Mouse (Mus musculus) cerebellum, adult 11-12 months (tissue): ENCODE measurements around the gene Cngb1.

Experiments used
- DNase-seq: peaks from one replicate; pipeline ENCODE4 v3.0.0; 2022

The Cngb1 gene

DNA sequence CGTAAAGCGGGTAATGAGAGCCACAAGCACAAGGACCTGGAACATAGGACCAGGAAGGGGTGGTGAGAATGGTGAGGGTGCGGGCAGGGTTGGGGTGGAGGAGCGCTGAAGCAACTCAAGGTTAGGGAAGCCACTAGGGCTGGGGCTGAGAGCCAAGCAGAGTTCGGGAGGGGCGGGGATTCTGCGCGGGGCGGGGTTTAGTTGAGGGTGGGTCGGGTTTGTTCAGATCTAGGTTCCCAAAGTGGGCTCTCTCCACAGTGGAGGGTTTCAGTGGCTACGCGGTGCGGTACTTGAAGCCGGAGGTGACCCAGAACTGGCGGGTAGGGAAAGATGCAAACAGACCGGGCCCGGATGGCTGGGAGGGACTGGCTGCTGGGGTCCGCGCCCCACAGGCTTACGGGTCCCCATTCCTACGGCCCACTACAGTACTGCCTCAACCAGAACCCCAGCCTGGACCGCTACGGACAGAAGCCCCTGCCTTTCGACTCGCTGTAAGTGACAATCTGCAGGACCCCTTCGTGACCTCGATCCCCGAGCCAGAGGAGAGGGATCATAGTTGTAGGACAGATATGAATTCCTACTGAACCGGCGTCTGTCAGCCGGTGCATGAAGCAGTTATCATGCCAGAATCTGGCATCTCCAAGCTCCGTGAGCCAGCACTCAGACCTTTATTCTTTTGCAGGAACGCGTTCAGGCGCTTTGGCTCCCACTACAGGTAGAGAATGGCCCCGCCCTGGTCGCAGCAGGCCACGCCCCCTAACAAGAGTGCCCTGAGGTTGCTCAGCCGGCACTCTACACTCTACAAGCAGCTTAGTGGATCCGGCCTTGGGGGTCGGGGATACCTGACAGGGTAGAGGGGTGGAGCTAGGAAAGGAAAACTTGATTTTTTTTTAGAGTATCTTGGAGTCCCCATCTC lies 14.1 kb upstream of the Cngb1 start:
- DNase-seq = peak; percentile 42

DNA sequence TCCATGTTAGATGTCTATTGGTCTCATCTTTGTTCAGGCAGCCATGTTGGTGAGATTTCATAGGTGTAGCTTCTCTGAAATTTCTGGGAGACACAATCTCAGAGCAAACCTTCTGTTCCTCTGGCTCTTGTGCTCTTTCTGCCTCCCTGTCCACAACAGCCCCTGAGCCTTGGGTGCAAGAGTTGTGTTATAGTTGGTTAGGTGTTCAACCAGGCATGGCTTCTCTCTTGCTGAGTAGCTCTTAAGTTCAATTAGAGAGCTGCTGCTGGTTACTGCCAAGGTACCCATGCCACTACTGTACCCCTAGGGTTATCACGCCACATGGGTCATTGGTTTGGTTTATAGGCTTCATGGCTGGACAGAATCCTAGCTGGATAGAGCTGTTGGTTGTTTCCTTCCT lies 9.0 kb upstream of the Cngb1 start:
- DNase-seq = no peak

DNA sequence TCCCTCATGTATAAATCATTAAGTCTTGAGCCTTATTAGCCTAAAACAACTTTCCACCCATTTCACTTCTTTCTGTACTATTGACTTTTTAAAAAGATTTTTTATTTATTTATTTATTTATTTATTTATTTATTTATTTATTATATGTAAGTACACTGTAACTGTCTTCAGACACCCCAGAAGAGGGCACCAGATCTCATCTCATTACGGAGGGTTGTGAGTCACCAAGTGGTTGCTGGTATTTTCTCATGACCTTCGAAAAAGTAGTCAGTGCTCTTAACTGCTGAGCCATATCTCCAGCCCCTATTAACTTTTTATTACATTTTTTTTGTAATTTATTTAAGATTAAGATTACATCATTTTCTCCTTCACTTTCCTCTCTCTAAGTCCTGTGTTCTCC lies 8.3 kb upstream of the Cngb1 start:
- no peak for DNase-seq

DNA sequence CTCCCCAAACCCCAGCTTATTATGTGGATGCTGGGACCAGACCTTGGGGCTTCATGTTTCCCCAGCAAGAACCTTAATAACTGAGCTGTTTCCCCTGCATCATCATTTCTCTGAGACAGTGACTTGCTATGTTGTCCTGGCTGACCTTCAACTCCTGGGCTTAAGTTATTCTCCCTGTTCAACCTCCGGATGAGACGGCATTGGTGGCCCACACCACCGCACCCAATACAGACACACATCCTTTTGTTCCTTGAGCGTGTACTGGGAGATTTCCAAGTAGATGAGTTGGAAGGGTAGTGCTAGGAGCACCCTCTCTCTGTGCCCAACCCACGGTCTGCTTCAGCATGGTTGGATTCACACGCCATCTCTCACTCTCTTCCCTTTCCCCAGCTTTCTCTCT lies 7.5 kb upstream of the Cngb1 start:
- no peak for DNase-seq

DNA sequence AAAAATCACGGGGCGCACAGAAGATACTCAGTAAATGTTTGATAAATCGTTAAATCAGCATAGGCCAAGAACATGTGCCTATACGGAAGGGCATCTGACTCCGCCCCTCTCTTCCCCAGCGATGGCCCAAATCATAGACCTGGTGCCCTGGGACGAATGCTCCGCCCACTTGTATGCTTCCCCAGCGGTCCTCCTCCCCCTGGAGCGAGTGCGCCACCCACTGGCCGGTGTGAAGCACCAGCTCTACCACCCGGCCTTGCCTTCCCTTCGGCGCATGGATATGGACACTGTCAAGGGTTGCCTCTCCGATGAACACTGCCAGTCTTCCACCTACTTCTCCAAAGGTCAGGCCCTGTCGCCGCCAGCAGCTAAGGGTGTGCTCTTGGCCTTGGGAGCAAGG lies 6.5 kb upstream of the Cngb1 start:
- no peak for DNase-seq

DNA sequence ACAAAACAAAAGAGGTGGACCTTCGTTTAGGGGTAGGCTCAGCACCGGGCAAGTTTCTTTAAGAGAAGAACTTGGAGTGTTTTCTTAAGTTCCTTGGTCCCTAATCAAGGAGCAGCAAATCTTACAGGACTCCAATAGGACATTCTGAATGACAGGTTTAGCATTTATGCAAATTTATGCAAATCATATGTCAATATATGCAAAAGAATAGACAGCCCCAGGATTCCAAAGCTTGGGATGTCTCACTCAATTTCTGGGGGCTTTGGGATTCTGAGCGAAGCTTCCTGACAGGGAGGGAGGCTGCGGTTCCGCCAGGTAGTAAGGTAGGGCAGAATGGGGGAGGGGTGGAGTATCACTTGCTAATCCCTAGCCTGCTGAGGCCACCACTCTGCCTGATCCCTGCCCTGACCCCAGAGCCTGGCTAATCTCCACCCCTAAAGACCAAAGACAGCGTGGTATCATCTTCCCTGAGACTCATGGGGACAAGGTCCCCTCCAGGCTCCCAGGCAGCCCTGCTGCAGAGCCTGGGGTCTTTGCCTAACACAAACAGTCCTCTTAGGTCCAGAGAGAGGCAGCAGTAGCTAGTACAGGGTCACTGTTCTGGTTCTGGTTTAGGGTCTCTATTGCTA lies 4.1 kb upstream of the Cngb1 start, which contains the start of gene Tepp:
Gene Tepp (plus strand): TSS at position 225 of the 629 bp plus-strand sequence.
- DNase-seq = no peak

DNA sequence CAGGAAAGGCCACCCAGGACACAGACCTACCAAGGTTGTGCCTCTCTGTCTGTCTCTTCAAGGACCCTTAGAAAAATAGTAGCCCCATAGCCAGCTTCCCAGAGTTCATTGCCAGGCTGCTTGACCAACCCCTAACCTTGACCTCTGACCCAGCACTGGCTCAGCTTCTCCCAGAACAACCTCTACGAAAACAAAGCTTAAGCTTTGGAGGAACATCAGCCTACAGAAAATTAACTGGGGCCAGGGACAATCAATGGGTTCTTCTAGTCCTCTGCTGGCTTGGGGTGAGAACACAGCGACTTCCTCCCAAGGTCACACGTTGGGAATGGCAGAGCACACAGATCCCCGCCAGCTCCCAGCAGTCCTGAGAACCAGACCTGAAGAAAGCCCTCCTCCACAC lies 859 bp downstream of the Cngb1 start:
- DNase-seq = no peak

DNA sequence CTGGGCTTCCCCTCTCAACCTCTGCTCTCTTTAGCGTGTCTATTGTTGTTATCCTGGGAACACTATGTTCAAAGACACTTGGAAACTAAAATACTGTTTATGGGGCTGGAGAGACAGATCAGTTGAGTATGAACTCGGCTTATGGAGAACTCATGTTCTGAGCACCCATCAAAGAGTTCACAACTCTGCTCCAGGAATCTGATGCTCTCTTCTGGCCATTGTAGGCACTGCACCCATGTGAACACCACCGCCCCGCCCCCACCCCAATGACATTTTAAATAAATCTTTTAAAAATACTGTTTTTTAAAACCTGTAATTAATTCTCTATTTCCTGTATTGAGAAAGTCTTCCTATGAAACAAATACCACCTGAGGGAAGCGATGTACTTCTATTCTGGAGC lies 4.0 kb downstream of the Cngb1 start:
- DNase-seq = no peak

DNA sequence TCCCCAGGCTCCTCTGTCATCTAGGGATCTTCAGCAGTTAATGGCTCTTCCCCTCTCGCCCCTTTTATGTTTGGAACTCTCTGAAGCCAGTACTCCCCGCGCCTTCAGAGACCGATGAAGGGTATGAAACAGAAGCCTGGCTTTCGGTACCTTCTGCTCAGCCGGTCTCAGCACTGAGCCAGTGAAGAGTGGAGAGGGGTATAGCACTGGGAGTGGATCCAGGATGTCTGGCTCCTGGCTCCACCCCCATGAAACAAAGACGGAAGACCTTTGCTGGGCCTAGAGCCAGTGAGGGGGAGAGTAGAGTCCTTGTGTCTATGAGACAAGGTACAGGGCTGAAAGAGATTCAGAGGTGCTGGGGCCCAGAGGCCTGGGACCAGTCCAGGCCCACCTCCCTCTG lies 12.5 kb downstream of the Cngb1 start:
- DNase-seq = no peak

DNA sequence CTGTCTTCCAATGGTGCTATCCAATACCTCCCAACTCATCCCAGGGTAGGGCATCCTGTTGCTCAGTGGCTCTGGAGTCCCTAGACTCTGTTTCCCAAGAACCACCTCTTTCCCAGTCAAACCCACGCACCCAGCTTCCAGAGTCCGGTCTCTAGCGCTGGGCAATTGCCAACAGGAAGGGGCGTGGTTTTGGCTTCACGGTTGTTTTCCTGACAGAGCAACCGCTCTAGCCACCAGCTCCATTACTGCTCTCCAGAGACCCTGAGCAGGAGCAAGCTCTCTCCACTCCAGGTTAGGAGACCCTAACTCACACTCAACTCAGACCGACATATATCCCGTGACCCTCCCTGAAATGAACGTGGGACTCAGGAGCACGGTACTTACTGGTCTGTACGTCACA lies 13.2 kb downstream of the Cngb1 start:
- DNase-seq = peak; percentile 20

DNA sequence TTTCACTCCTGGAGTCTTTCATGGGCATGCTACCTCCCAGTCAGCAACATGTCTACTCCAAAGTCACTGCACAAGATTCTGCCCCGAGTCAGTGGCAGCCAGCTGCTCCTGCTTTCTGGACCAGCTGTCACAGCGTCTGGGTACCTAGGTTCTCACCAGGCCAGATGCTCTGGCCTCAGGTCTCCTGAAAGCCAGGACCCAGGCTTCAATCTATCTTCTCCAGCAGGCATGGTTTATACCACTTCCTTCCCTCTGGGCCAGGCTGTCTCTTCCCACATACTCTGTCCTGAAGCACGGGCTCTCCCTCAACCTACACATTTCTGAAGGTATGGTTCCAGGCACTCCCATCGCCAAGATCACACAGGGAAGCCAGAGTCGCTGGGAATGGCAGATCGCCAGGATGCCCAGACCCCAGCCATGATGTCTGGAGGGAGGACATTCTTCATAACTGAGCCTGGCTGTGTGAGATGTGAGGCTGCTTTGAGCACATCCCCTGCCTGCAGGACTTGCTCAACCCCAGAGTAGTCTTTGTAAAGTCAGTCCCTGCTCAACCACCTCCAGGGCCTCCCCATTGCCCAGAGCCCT lies 17.2 kb downstream of the Cngb1 start:
- no peak for DNase-seq

DNA sequence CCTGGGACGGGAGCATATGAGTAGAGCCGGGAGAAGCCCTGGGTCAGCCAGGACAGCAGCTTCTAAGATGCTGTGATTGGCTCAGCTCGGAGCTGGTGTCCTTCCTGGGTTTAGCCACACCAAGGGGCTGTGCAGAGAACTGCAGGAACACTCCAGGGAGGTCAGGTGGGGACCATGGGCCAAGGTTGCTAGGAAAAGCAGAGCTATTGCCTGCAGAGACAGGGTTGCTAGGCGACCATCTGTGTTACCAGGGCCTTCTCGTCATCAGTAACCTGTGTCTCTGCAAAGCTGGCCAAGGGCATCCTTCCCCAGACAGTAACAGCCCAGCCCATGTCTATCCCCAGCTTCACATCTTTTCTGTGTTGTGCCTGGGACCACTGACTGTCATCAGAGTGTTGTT lies 24.9 kb downstream of the Cngb1 start:
- no peak for DNase-seq

DNA sequence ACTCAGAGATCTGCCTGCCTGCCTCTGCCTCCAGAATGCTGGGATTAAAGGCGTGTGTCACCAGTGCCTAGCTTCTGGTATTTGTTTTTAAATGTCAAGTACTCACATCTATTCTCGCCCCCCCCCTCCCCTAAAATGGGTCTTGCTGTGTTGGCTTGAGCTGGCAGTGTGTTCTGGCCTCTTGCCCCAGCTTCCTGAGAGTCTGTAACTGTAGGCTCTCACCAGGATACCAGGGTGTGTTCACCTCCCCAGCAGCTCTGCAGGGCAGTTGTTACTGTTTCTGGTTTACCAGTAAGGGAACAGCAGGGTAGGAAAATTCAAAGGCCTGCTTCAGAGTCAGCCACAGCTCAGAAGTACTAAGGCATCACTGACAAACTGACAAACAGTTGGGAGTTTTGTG lies 33.5 kb downstream of the Cngb1 start:
- no peak for DNase-seq

DNA sequence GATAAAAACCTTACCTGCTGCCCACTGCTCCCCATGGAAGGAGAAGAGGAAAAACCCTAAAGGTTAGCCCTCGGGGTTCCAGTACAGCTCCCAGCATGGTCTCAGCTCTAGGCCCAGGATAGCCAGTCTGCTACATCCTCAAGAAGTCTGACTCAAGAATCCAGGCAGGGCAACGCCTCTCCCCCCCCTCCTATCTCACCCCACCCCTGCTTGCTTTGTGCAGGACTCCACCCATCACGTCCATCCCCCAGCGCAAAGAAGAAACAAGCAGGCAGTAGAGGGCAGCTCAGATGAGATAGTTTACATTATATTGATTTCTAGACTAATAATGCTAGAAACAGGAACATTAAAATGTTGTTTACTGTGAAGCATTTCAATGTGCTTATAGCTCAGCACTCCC lies 34.5 kb downstream of the Cngb1 start:
- DNase-seq = no peak

DNA sequence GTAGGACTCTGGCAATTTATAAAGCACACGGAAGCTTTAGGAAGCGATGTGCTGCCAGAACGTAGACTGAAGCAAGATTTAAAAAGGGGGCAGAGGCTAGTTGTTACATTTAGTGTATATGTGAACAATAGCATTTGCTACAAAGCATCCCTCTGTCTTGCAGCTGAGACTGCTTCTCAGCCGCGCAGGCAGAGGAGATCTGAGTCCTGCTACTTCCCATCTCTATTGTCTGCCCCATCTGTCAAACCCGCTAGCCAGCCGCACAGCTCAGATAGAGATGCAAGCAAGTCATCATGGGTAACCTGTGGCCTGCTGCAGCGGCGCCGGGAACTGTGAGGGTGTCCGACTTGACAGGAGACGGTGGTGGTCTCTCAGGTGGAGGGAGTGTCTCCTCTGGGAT lies 35.9 kb downstream of the Cngb1 start:
- no peak for DNase-seq

DNA sequence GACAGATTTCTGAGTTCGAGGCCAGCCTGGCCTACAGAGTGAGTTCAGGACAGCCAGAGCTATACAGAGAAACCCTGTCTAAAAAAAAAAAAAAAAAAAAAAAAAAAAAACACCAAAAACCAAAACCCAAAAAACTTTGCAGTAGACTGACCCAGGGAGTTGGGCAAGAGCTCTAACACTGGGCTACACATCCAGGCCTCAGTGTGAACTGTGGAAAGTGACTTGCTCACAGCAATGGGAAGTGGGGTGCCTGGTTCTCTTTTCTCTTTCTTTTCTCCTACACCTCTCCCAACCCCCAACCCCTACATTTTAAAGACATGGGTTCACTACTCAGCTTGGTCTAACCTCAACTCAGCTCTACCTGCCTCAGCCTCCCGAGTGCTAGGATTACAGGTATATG lies 44.2 kb downstream of the Cngb1 start:
- DNase-seq = no peak

DNA sequence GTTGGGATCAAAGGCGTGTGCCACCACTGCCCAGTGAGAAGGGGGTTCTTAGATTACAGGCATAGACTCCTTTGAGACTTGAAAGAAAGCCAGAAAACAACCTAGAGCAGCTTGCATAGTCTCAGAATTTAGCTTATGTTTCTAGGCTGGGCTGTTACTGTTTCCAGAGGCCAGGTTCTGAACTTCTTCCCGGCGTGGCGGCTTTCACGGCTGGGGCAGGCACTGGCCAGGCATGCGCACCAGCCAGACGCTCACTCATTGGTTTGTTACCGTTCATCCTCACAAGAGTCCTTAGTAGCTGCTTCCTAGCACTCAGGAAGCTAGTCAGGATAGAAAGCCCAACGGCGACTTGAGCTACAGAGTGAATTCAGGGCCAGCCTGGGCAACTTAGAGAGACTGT lies 50.8 kb downstream of the Cngb1 start:
- DNase-seq = no peak

DNA sequence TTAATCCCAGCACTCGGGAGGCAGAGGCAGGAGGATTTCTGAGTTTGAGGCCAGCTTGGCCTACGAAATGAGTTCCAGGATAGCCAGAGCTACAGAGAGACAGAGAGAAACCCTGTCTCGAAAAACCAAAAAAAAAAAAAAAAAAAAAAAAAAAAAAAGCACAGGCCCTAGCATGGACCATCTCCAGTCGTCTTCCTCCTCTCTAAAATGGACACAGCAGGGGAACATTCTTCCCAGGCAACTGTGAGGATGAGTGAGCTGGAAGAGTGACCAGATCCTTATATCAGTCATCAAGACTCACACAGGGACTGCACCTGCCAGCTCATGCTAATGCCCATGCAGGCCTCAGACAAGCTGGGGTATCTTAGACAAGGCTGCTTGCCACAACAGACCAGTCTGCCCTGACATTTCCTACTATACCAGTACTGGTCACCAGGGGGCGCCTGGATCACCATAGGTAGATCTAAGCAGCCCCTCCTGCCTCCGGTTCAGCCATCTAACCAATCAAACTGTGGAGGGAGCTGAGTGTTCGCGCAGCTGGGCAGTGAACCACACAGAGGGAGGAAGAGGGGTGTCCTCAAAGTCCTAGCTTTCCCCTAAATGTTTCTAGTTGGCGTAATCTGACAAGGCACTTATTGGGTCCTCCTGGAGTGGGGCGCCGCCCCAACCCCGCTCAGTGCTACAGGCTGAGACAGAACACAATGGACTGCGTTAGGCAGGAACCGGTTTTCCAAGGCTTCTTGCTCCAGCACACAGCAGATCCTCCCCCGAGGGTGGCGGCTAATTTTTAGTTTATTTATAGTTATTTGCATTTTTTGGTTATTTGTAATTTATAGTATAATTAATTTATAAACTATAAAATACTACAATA lies 51.6 kb downstream of the Cngb1 start:
- DNase-seq = peak; percentile 88

DNA sequence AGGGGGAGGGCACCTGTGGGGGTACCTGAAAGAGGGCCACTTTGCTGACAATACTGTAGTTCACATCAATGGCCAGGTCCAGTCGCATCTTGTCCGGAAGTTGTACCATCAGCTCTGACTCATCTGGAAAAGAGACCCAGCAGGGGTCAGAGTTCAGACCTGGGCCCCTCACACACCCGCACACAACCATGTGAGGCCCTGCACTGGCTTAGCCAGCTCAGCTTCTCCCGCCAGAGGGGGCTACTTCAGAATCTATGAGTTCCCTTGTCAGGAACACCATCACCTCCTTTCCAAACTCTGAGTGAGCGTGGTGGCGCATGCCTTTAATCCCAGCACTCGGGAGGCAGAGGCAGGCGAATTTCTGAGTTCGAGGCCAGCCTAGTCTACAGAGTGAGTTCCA lies 54.3 kb downstream of the Cngb1 start:
- no peak for DNase-seq

DNA sequence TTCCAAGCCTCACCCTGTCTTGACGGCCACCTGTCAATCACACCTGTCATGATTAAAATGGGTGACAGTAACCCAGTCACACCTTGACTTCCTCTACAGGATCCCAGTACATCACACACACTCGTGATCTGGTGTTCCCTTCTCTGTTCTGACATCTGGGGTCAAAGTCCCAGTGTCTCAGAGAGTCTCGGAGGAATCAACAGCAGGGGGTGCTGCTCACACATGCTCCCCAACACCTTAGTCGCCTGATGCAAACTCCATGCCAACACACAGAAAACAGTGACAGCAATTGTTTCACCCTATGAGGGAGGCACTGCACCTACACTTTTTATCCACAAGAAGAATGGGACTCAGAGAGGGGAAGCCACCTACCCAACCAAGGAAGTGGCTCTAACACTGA lies 56.5 kb downstream of the Cngb1 start:
- no peak for DNase-seq

DNA sequence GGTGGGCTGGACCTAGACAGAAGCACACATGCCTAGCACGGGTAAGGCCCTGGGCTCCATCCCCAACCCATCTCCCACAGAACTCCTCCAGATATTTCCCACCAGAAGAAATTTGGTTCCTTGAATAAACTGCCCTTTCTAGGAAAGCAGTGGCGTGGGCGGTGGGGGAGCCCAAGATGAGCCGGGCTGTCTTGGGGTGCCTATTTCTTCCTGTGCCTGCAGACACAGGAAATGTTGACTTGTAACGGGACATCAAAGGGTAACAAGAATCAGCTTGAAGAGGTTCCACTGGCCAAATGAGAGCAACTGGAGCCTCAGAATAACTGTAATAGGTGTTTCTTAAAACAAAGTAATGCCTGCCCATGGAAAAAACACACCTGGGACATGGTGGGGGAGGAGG lies 59.1 kb downstream of the Cngb1 start:
- no peak for DNase-seq

DNA sequence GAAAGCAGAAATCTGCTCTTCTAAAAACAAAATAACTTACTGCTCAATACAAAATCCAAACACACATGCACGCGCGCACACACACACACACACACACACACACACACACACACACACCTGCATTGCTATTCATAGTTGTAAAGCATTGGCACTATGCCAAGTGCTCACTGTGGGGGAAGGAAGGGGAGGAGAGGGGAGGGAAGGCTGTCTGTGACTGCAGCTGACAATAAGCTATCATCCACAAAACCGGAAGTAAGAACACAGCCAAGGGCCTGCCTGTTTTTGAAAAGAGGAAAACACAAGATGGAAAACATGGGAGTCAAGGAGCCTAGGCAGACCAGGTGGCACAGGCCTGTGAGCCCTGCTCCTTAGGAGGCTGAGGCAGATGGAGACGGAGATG lies 61.2 kb downstream of the Cngb1 start:
- no peak for DNase-seq

DNA sequence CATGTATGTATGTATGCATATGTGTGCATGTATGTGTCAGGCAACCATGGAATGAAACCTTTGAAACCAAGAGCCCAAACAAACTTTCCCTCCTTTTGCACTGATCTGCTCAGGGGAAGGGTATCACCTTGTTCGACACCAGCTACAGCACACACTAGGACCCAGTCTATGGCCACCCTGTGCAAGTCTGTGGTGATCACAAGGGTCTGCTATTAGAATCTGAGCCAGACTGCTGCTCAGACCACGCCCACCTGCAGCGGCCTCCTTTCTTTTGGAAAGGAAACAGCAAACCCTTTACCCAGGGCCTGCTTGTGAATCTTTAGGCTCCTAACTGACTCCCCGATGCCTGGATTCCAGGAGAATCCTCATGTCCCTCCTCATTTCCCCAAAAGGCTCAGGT lies 62.5 kb downstream of the Cngb1 start:
- no peak for DNase-seq
